Mouse (Mus musculus) lung, postnatal 4 days (tissue): ENCODE results near the gene Slc22a4.
A peak's percentile ranks its signal among the peaks of the same experiment; 100 is the strongest.

Experiments
- DNase-seq, 2 experiments: peaks; one replicate each; pipeline ENCODE4 v3.0.0; 2021

Gene Slc22a4

DNA sequence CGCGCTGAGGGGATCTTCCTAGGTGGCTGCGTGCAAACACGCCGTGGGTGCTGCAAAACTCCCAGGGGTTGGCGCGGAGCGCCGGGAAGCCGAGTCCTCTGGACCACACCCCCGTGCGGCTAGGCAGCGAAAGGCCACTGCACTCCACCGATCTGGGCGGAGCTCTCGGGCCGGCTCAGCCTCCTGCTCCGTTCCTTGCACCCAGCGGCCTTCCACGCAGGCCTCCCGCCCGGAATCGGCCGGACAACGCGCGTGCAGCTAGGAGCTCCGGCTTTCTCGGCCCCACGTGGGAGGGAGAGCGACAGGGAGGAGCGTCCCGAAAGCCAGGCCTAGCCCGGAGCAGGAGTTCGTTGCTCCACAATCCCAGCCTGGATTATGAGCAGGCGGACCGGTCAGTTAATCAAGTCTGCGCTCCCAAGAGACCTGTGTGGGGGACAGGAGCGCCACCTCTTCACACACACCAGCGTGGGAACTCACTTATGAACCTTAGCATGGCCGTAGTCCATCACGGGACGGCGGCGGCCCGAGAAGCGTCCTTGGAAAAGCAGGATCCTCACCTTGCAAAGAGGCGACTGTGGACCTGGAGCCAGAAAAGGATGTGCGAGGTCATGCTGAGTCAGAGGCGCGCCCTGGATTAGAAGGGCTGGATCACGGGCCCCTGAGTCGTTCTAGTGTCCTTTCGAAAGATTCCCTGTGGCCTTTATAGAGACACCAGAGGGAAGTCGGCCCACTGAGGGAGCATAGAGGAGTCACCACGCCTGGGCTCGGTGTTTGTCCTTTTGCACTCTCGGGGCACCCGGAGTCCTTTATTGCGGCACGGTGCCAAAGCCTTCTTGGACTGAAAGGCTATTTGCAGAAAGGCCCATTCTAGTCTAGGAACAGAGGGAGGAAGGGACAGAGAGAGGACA is at the start of gene Slc22a4:
Slc22a4 (minus strand) TSS at position 47 of the 908 bp plus-strand sequence.
- DNase-seq: peak; percentile 85 to 86

DNA sequence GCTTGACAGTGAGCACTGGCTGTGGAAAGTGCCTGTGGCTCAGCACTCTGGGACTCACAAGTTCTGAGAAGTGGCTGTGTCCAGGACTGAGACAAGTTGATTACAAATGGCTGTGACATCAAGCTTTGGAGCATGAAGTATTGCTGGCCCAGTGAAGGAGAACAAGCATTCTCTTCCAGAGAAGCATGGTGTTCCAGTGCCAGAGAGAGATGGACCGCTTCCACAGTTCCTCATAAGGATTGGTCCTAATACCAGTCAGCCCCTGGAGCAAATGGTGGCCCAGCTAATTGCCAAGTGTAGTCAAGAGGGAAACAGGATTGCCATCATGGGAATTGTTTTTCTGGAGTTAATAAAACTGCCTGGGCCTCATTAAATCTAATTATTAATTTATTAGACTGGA is 48.2 kb upstream of the Slc22a4 start:
- no peak for DNase-seq

DNA sequence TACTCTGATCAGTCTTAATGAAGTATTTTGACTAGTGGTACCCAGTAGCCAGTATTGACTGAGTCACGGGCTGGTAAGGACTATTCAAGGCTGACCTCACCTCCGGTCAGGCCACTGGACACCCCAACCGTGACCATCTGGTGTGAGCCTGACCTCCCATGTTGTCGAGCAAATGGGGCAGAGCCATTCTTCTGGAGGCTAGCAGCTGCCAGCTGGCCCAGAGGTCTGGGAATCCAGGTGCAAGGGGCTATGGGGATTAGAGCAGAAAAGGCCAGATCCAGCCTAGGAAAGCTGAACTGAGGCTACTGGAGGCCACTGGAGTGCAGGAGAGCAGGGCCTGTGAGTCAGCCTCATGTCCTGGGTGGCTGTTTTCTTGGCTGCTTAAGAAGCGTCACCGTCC is 47.5 kb upstream of the Slc22a4 start:
- DNase-seq: no peak

DNA sequence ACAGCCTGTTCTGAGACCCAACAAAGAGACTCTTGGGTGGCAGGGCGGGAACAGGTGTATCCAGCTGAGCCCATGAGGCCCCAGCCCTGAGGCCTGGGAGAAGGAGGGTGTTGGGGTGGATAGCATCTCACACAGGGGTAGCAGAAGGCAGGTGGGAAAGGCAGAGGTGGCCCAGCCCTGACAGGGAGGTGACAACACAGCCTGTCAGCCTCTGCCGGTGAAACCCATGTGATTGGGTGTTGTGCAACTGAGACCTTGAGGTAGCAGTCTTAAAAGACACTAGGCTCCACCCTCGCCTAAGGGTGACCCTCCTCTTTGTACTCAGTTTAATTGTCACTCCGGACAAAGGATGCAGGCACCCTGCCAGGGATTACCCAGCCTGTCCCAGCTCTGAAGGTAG is 45.4 kb upstream of the Slc22a4 start:
- DNase-seq: no peak

DNA sequence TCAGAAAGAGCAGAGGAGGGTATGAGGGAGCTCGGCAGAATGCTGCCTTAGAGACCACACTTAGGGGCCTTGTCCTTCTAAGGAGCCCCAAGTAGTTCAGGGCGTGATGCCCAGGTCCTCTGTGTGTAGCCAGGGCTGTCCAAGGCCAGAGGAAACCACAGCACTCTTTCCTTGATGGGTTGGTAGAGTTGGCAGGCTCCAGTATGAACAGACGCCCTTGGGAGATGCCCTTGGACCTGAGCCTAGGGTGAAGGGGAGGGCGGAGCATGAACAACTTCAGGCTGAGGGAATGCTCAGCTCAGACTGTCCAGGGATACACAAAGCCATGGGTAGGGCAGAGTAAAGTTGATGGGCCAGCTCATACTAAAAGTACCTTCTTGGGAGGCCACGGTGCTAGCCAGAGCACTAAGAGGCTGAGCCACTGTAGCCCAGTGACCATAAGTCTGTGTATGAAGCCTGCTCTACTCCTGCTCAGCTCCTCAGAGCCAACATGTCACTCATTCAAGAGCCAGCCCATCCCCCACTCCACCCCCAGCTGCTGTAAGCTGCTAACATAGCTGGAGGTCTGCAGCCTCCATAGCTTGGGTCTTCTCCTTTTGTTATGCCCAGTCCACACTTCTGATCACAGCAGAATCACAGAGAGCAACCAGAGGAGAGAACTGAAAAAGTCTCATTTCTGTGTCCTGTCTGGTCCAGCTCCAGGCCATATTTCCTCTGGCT is 44.0 kb upstream of the Slc22a4 start:
- DNase-seq: no peak

DNA sequence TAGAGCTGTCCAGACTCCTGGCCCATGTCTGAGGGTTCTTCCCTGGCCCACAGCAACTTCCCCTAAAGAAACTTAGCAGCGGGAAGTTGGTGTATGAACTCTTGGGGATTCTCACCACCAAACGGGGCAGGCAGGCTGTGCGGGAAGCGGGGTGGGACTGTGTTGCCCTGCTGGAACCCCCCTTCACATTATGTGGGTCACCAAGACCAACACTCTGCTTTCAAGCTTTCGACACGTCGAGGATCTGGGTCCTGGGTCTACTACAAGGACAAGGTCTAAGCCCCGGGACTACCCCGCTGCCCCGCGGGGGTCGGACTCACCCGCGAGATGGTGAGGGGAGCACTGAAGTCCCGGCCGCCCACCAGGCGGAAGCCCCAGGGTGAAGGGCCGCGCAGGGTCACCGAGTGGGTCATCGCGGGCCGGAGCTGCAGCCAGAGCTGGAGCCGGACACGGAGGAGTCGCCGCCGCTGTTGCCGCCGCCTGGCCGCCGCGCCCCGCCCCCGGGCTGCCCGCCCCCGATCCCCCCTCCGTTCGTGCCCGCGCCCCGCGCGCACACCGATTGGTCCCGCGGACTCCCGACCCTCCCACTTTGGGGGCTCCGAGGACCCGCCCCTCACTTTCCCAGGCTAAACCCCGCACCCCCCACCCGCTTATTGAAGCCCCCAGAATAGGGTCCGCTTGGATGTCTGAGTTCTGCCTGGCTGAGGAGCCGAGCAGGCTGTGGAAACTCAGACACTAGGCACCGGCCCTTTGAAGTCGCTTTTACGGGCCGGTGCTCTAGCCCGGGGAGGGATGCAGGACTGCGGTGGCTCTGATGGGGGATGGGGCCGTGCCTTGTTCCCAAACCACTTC is 40.9 kb upstream of the Slc22a4 start, which contains the start of gene Pdlim4:
Pdlim4 (minus strand) TSS at position 495 of the 852 bp plus-strand sequence.
- peak; percentile 45 to 55 for DNase-seq

DNA sequence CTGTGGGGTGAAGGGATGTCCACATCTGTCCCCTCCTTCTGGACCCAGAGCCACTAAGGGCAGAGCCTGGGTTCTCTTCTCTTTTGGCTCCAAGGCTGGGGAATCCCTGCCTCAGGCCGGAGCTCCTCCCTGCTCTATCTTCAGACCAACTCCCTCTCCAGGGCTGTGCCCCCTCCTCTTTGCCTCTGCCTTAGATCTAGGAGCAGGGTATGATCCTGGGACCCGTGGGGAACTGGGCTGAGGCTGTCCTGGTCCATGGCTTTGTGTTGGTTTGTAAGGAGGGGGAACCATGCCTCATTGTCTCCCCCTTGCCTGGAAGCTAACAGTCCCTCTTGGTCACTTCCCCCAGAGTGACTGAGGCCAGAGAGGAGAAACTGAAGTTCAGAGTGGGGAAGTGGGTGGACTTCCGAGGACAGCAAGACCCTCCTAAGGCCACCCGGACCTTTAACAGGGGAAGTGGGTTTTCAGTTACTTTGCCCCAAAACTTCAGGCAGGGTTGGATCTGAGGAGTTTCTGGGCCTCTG is 40.2 kb upstream of the Slc22a4 start:
- no peak for DNase-seq

DNA sequence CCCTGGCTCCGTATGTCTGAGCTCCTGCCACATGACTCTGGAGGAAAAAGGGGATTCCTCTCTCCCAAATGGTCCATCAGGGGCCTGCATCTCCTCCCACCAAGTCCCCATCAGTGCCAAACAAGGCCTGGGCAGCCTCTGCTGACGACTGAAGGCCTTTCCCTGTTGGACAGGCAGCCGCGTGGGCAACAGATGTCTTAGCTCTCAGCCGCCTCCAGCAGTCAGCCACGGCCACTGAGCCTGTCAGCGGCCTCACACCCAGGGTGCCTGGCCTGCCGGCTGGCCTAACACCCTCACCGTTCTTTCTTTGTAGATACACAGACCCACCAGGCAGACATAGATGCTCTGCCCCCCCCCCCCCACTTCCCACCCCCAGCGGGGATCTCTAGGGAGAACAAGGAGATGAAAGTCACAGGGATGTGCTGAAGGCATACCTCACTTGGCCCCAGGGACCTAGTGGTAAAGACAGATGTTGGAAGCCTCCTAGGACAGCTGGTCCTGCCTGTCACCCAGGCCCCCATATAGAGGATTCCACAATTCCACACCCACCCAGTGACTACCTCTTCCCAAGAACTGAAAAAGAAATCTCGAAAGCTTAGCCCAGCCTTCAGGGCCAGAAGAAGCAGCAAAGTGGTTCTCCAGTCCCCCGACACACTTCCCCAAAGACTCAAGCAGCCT is 39.6 kb upstream of the Slc22a4 start:
- peak; percentile 63 to 89 for DNase-seq

DNA sequence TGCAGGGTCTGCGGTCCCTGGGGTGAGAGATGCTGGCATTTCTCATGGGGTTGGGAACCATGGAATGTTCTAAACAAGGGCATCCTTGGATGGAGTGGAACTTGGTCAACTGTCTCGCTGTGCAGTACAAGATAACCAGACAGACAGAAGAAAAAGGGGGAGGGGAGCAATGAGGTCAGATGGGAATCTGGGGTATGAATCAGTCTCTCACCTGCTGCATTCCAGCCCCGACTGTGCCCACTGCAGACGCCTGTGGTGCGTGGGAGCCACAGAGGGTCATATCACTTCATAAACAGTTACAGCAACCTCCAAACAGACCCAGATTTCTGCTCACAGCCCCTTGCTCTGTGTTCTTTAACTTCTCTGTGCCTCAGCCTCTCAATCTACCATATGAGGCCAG is 38.5 kb upstream of the Slc22a4 start:
- DNase-seq: no peak

DNA sequence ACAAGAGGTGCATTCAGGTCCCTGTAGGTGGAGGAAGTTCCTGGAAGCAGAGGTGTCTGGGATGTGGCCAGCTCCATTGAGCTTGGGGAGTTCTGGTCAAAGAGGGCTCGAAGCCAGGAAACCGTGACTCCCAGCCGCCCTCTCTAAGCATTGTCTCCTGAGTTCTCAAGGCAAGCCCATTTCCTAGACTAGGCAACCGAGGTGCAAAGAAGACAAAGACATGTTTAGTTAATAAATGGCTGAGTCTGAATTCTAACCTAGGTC is 38.0 kb upstream of the Slc22a4 start:
- no peak for DNase-seq

DNA sequence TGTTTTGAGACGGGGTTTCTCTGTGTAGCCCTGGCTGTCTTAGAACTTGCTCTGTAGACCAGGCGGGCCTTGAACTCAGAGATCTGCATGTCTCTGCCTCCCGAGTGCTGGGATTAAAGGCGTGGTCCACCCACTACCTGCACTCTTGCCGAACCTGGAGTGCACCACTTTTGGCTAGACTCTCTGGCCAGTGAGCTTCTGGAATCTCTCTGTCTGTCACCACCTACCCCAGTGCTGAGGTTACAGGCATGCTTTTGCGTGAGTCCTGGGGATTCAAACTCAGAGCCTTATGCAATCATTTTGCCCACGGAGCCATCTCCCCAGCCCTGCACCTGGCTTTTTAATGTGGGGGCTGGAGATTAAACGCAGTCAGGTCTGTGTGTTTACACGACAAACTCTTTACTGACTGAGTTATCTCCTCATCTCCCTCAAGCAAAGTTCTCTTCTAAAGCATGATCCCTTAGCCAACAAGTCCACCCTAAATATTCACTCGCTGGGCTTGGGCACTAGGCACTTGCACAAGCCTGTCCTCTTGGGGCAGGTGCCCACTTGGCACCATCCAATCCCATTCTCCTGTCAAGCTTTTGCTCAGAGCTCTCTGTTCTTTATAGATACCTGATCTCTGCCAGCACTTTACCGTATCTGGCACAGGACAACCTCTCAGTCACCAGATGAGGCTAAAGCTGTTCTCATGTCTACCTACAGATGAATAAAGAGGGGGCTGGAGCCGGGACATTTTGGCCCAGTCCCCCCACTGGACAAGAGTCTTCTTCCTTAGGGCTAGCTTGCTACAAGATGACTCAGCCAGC is 37.4 kb upstream of the Slc22a4 start:
- no peak for DNase-seq

DNA sequence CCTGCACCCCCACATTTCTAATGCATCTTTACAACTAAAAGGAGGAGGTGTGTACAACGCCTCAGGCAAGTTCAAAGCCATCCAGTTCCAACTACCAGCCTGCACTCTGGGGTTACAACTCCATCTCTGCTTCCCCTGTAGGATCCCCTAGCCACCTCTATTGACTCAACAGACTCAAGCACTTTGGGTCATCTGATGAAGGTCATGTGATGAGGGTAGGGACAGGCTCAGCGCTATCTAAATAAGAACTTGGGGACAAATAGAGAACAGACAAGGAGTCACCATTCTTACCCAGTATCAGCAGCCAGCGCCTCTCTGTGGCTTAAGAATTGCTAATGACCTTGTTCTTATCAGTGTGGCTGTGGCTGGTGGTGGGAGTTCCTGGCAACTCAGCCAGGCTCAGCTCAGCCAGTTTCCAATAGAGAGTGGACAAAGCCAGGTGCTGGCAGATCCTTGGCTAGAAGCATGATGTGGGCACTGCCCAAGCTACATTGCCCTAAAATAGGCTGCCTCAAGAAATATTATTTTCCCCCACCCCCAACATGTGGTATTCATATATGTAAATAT is 36.6 kb upstream of the Slc22a4 start:
- no peak for DNase-seq

DNA sequence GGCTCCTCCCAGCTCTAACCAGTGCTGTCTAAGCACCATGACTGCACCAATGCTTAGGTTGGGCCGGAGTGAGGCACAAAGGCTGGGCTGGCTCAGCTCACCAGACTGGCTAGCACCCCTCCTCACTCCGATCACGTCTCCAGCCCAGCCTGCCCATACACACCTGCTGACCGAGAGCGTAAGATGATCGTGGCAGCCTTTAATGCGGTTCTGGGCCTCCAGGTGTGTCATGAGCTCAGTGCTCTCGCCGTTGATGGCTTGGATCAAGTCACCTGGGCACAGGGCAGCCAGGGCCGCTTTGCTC is 35.5 kb upstream of the Slc22a4 start:
- DNase-seq: no peak

DNA sequence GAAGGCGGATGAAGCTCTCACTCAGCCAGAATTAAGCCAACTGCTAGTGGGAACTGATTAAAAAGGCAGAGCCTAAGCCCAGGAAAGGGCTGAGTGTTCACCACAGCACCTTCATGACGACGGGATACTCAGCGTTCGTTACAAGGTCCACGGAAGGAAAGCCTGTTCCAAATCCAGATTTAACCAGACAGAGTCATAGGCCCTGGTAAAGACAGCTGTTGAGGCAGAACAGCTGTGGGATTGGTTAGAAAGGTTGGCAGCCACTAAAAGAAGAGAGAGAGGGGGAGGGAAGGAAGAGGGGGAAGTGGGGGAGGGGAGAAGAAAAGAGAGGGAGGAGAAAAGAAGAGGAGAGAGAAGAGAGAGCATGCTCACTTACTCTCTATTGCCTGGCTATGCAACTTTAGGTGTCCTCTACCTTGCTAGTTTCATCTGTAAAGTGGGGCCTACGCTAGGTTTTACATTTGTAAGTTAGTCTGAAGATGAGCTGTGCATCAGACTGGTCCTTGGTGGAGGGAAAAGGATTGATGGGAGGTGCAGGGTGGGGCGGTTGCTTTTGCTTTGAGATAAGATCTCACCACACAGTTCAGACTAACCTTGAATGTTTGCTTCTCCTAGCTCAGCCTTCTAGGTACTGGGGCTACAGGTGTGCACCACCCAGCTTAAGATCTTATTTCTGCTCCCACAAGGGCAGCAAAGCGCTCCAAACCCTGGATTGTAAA is 35.0 kb upstream of the Slc22a4 start:
- no peak for DNase-seq

DNA sequence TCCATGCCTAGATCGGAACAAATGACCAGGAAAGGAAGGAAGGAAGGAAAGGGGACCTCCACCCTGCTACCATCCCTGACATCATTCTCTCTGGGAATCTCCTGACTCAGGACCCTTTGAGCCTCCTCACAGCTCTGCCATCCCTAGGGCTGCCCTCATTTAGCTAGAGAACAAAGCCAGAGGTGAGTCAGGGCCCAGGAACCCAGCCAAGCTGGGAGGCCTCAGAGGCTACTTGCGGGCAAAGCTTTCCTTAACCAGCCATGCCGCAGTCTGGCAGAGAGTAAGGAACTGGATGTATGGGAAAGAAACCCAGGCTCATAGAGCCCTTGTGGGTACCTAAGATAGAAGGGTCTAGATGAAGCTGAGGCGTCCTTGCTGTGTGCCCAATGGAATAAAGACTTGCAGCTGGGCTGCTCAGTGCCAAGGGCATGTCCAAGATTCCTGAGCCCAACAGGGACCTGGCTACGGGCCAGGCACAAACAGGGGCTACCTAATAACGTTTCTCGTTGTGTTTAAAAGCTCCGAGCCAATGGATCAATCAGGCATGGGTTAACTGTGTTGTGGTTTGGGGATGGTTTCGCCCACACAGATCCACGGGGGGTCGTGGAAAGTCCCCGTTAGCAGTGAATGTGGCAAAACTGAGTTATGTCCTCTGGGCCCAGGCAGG is 34.3 kb upstream of the Slc22a4 start:
- no peak for DNase-seq

DNA sequence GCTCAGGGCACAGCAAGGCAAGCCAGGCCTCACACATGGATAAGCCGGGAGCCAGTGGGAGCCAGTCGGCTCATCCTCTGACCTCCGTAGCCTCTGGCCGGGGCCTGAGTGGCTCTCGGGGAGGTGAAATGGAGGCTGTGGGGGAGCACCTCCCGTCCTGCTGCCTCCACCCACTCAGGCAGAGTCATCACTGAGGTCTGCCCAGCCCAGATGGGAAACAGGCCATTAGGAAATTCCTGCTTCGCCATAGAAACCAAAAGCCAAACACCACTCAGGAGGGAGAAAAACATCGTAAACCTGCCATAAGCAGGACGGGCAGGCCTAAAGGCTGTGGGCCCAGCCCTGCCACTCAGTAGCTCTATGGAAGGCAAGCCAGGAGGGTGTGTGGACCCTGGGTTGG is 32.4 kb upstream of the Slc22a4 start:
- DNase-seq: peak; percentile 58 to 65

DNA sequence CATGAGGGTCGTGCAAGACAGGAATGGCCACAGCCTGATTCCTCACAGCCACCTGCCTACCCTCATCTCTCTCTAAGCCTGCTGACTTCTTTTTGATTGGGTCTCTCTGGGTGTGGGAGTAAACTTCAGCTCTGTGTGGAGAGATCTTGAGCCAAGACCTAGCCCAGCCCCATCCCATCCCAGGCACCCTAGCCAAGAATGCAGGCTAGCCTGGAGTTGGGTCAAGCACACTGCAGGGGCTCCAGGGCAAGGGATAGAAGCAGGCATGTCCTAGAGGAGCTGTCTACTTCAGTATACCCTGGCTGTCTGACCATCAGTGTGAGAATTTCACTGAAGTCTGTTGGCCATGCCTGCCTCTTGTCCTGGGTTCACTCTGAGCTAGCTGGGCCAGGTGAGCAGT is 31.6 kb upstream of the Slc22a4 start:
- DNase-seq: no peak

DNA sequence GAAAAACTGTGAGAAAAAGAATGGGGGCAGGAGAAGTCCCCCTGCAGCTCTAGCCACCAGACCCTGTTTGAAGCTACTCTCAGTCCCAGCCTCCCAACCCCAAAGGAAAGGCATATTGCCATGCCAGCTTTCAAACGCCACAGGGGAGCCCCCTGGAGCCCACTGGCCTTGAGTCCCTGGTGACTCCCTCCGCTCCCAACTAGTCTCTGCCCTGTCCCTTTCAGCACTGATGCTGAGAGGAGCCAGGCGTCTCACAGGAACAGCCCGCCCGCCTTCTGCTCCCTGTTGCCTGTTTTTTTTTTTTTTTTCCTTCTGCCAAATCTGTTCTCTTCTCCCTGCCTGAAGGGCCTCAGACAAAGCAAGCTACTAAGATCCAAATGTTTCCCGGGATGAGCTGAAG is 30.8 kb upstream of the Slc22a4 start:
- no peak for DNase-seq

DNA sequence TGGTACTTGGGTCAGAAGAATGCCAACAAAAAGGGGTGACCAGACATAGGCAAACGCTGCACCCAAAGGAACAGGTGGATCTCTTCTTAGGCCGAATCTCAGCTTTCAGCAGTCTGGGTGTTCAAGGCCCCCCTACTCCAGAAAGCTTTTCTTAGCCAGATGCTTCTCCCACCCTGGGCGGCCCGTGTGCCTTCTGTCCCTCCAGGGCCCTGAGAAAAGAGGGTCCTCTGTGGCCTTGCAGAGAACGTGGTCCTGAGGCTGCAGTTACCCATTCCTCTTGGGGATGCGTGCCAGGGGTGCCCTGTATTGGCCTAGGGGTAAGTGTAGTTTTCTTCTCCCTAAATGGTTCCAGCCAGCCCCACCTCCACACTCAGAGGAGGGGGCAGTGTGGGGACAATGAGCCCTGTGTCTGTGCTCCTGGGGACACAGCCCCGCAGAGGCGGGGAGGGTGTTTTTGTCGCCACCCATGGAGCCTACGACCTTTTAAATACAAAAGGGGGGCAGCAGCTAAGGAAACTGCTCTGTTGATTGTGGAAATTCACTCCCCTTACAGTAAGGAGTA is 30.2 kb upstream of the Slc22a4 start:
- no peak for DNase-seq

DNA sequence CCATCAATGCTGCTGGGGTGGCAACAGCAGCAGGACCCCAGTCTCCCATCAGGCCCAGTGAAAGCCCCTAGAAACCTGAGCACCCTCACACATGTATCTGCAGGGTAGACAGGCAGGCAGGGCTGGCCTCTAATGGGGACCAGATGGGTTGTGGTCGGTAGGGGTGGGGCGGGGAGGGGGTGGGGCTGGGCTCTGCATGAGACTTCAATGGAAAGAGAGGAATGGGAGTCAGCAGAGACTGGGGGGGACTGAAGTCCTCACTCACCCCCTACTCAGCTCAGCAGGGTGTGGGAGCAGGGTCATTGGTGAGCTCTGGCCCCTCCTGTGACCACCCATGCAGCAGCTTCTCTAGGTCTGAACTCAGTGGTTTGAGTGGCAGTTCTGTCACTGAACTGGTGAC is 29.5 kb upstream of the Slc22a4 start:
- DNase-seq: no peak
